Mouse (Mus musculus): ENCODE data around the gene Rac2. TPM values are rescaled to one million over a fixed set of nuclear protein-coding genes. Genes with fewer than 3 reads are reported as not detected.

Gene Rac2
- polyA plus RNA-seq, 1 experiment = 3.6 TPM

- Histone ChIP-seq H3K27ac (replicated peaks; ENCODE audit: low read depth, low read length) (no peak within 1 kb of the TSS), H3K4me3 (ENCODE audit: insufficient read depth, low read depth, low read length) (no peak within 1 kb of the TSS), H3K4me1 (ENCODE audit: control insufficient read depth, insufficient read depth, insufficient read length, low read length) (no peaks in the 10 kb centered on the region)
Measured at GRCm38 (mm10) chr15:78544561-78545001, 28.0 kb downstream of the Rac2 start, which contains the start of gene Sstr3. Sstr3 (minus strand) TSS chr15:78544685.

- H3K4me1 ChIP-seq (ENCODE audit: control insufficient read depth, insufficient read depth, insufficient read length, low read length) = no peaks in the 10 kb centered on the region
- H3K4me3 ChIP-seq (ENCODE audit: insufficient read depth, low read depth, low read length) = no peak overlapping the region
- H3K27ac ChIP-seq (replicated peaks; ENCODE audit: low read depth, low read length) = no peak overlapping the region
Measured at GRCm38 (mm10) chr15:78544041-78544440, 28.5 kb downstream of the Rac2 start.

- Histone ChIP-seq H3K27ac (replicated peaks; ENCODE audit: low read depth, low read length) (no peak overlapping the region), H3K4me1 (ENCODE audit: control insufficient read depth, insufficient read depth, insufficient read length, low read length) (no peaks in the 10 kb centered on the region), H3K4me3 (ENCODE audit: insufficient read depth, low read depth, low read length) (no peak overlapping the region)
Measured at GRCm38 (mm10) chr15:78542767-78543303, 29.7 kb downstream of the Rac2 start.

- H3K27ac ChIP-seq (replicated peaks; ENCODE audit: low read depth, low read length) = no peak overlapping the region
- H3K4me3 ChIP-seq (ENCODE audit: insufficient read depth, low read depth, low read length) = no peak overlapping the region
- no peaks in the 10 kb centered on the region for H3K4me1 ChIP-seq (ENCODE audit: control insufficient read depth, insufficient read depth, insufficient read length, low read length)
Measured at GRCm38 (mm10) chr15:78542098-78542766, 30.4 kb downstream of the Rac2 start.

GRCm38 (mm10) chr15:78541606-78542005 lies 31.0 kb downstream of the Rac2 start:
- no peak overlapping the region for H3K27ac ChIP-seq (replicated peaks; ENCODE audit: low read depth, low read length)
- H3K4me1 ChIP-seq (ENCODE audit: control insufficient read depth, insufficient read depth, insufficient read length, low read length) = no peaks in the 10 kb centered on the region
- no peak overlapping the region for H3K4me3 ChIP-seq (ENCODE audit: insufficient read depth, low read depth, low read length)

GRCm38 (mm10) chr15:78541036-78541435 lies 31.5 kb downstream of the Rac2 start:
- Histone ChIP-seq H3K4me3 (ENCODE audit: insufficient read depth, low read depth, low read length) (no peak overlapping the region), H3K27ac (replicated peaks; ENCODE audit: low read depth, low read length) (no peak overlapping the region), H3K4me1 (ENCODE audit: control insufficient read depth, insufficient read depth, insufficient read length, low read length) (no peaks in the 10 kb centered on the region)

- Histone ChIP-seq H3K4me3 (ENCODE audit: insufficient read depth, low read depth, low read length) (no peak overlapping the region), H3K27ac (replicated peaks; ENCODE audit: low read depth, low read length) (no peak overlapping the region), H3K4me1 (ENCODE audit: control insufficient read depth, insufficient read depth, insufficient read length, low read length) (peaks cover 8% of the 10 kb centered on the region)
Measured at GRCm38 (mm10) chr15:78535723-78536421, 36.7 kb downstream of the Rac2 start.

- Histone ChIP-seq H3K4me1 (ENCODE audit: control insufficient read depth, insufficient read depth, insufficient read length, low read length) (peaks cover 18% of the 10 kb centered on the region), H3K4me3 (ENCODE audit: insufficient read depth, low read depth, low read length) (no peak overlapping the region), H3K27ac (replicated peaks; ENCODE audit: low read depth, low read length) (no peak overlapping the region)
Measured at GRCm38 (mm10) chr15:78533346-78533835, 39.2 kb downstream of the Rac2 start.

- Histone ChIP-seq H3K4me1 (ENCODE audit: control insufficient read depth, insufficient read depth, insufficient read length, low read length) (peaks cover 21% of the 10 kb centered on the region), H3K27ac (replicated peaks; ENCODE audit: low read depth, low read length) (no peak overlapping the region), H3K4me3 (ENCODE audit: insufficient read depth, low read depth, low read length) (no peak overlapping the region)
Measured at GRCm38 (mm10) chr15:78532566-78533345, 39.8 kb downstream of the Rac2 start.

GRCm38 (mm10) chr15:78531901-78532469 lies 40.6 kb downstream of the Rac2 start:
- Histone ChIP-seq H3K27ac (replicated peaks; ENCODE audit: low read depth, low read length) (peak overlapping the region; percentile 77), H3K4me1 (ENCODE audit: control insufficient read depth, insufficient read depth, insufficient read length, low read length) (peaks cover 25% of the 10 kb centered on the region), H3K4me3 (ENCODE audit: insufficient read depth, low read depth, low read length) (peak overlapping the region; percentile 30)

- Histone ChIP-seq H3K27ac (replicated peaks; ENCODE audit: low read depth, low read length) (peak overlapping the region; percentile 77), H3K4me3 (ENCODE audit: insufficient read depth, low read depth, low read length) (0 out of 2 replicates have a peak overlapping the region, but pooled peaks have one; percentile 30), H3K4me1 (ENCODE audit: control insufficient read depth, insufficient read depth, insufficient read length, low read length) (peaks cover 25% of the 10 kb centered on the region)
Measured at GRCm38 (mm10) chr15:78531451-78531720, 41.2 kb downstream of the Rac2 start.

- Histone ChIP-seq H3K27ac (replicated peaks; ENCODE audit: low read depth, low read length) (peak within 1 kb of the TSS; percentile 77), H3K4me1 (ENCODE audit: control insufficient read depth, insufficient read depth, insufficient read length, low read length) (peaks cover 25% of the 10 kb centered on the region), H3K4me3 (ENCODE audit: insufficient read depth, low read depth, low read length) (peak within 1 kb of the TSS; percentile 30)
Measured at GRCm38 (mm10) chr15:78530671-78531450, 41.7 kb downstream of the Rac2 start, which contains the start of gene C1qtnf6. C1qtnf6 (minus strand) TSS chr15:78531416.

- Histone ChIP-seq H3K27ac (replicated peaks; ENCODE audit: low read depth, low read length) (peak overlapping the region; percentile 77), H3K4me3 (ENCODE audit: insufficient read depth, low read depth, low read length) (no peak overlapping the region), H3K4me1 (ENCODE audit: control insufficient read depth, insufficient read depth, insufficient read length, low read length) (peaks cover 28% of the 10 kb centered on the region)
Measured at GRCm38 (mm10) chr15:78530141-78530540, 42.4 kb downstream of the Rac2 start.

- peaks cover 32% of the 10 kb centered on the region for H3K4me1 ChIP-seq (ENCODE audit: control insufficient read depth, insufficient read depth, insufficient read length, low read length)
- peak overlapping the region; percentile 77 for H3K27ac ChIP-seq (replicated peaks; ENCODE audit: low read depth, low read length)
- peak overlapping the region; percentile 51 for H3K4me3 ChIP-seq (ENCODE audit: insufficient read depth, low read depth, low read length)
Measured at GRCm38 (mm10) chr15:78529428-78529990, 43.1 kb downstream of the Rac2 start.

Measured in brown adipose tissue, adult 24 weeks (tissue).